Mouse (Mus musculus): ENCODE measurements at regions not wholly inside any gene's neighbourhood (a gene's known extent, or its start where the extent isn't known, plus 50 kb on each side); places are given as distances from the start of the nearest gene placed in this dataset.

GRCm38 (mm10) chr4:134998928-134999658 lies 68.4 kb downstream of the Syf2 start:
- no peaks in the 10 kb centered on the region; the same call in 1 of the 2 replicates for H3K4me1 ChIP-seq (ENCODE audit: control insufficient read depth, insufficient read depth, low read length)
- TF ChIP-seq CTCF (IDR thresholded peaks at IDR 0.05; ENCODE audit: control insufficient read depth, insufficient read depth, low read length), result no peak
- TF ChIP-seq POLR2A (IDR thresholded peaks at IDR 0.05; ENCODE audit: borderline replicate concordance, control insufficient read depth, low read depth, low read length), result no peak
- WGBS, result 29% methylated on average over 12 of the region's 12 CpGs
- no peak overlapping the region for H3K4me3 ChIP-seq (replicated peaks; ENCODE audit: control insufficient read depth, low read depth, low read length)
- no peak overlapping the region for H3K27ac ChIP-seq (ENCODE audit: control insufficient read depth, insufficient read depth, low read depth, low read length, poor library complexity)

- 24% methylated on average over 16 of the region's 16 CpGs for WGBS
- no peaks in the 10 kb centered on the region; the same call in 1 of the 2 replicates for H3K4me1 ChIP-seq (ENCODE audit: control insufficient read depth, insufficient read depth, low read length)
- H3K27ac ChIP-seq (ENCODE audit: control insufficient read depth, insufficient read depth, low read depth, low read length, poor library complexity), result no peak overlapping the region
- H3K4me3 ChIP-seq (replicated peaks; ENCODE audit: control insufficient read depth, low read depth, low read length), result no peak overlapping the region
- TF ChIP-seq POLR2A (IDR thresholded peaks at IDR 0.05; ENCODE audit: borderline replicate concordance, control insufficient read depth, low read depth, low read length), result no peak
- TF ChIP-seq CTCF (IDR thresholded peaks at IDR 0.05; ENCODE audit: control insufficient read depth, insufficient read depth, low read length), result no peak
These were observed 71.6 kb downstream of the Syf2 start for GRCm38 (mm10) chr4:135002091-135002925.

- Histone ChIP-seq H3K27ac (ENCODE audit: control insufficient read depth, insufficient read depth, low read depth, low read length, poor library complexity) (no peak overlapping the region), H3K4me1 (ENCODE audit: control insufficient read depth, insufficient read depth, low read length) (no peaks in the 10 kb centered on the region), H3K4me3 (replicated peaks; ENCODE audit: control insufficient read depth, low read depth, low read length) (no peak overlapping the region)
- TF ChIP-seq POLR2A (IDR thresholded peaks at IDR 0.05; ENCODE audit: borderline replicate concordance, control insufficient read depth, low read depth, low read length) (no peak), CTCF (IDR thresholded peaks at IDR 0.05; ENCODE audit: control insufficient read depth, insufficient read depth, low read length) (peak; percentile 17; the same call in 1 of the 2 replicates)
- WGBS, result 73% methylated on average over 6 of the region's 6 CpGs
These were observed 80.7 kb downstream of the Syf2 start for GRCm38 (mm10) chr4:135011365-135011764.

GRCm38 (mm10) chr4:135012945-135013344 lies 82.2 kb downstream of the Syf2 start:
- TF ChIP-seq CTCF (IDR thresholded peaks at IDR 0.05; ENCODE audit: control insufficient read depth, insufficient read depth, low read length) (no peak), POLR2A (IDR thresholded peaks at IDR 0.05; ENCODE audit: borderline replicate concordance, control insufficient read depth, low read depth, low read length) (no peak)

GRCm38 (mm10) chr4:135013932-135014331 lies 83.2 kb downstream of the Syf2 start:
- no peak overlapping the region for H3K4me3 ChIP-seq (replicated peaks; ENCODE audit: control insufficient read depth, low read depth, low read length)
- no peaks in the 10 kb centered on the region; the same call in 1 of the 2 replicates for H3K4me1 ChIP-seq (ENCODE audit: control insufficient read depth, insufficient read depth, low read length)
- TF ChIP-seq POLR2A (IDR thresholded peaks at IDR 0.05; ENCODE audit: borderline replicate concordance, control insufficient read depth, low read depth, low read length) (no peak), CTCF (IDR thresholded peaks at IDR 0.05; ENCODE audit: control insufficient read depth, insufficient read depth, low read length) (peak; percentile 48)
- H3K27ac ChIP-seq (ENCODE audit: control insufficient read depth, insufficient read depth, low read depth, low read length, poor library complexity), result no peak overlapping the region
- 66% methylated on average over 2 of the region's 2 CpGs for WGBS

More at GRCm38 (mm10) chr4:135012945-135013344, 82.2 kb downstream of the Syf2 start:
- WGBS, result 74% methylated on average over 4 of the region's 4 CpGs
- no peak overlapping the region for H3K27ac ChIP-seq (ENCODE audit: control insufficient read depth, insufficient read depth, low read depth, low read length, poor library complexity)
- H3K4me1 ChIP-seq (ENCODE audit: control insufficient read depth, insufficient read depth, low read length), result no peaks in the 10 kb centered on the region
- H3K4me3 ChIP-seq (replicated peaks; ENCODE audit: control insufficient read depth, low read depth, low read length), result no peak overlapping the region

GRCm38 (mm10) chr4:135018018-135018417 lies 87.3 kb downstream of the Syf2 start:
- TF ChIP-seq CTCF (IDR thresholded peaks at IDR 0.05; ENCODE audit: control insufficient read depth, insufficient read depth, low read length), result peak; percentile 94
- no peak for TF ChIP-seq POLR2A (IDR thresholded peaks at IDR 0.05; ENCODE audit: borderline replicate concordance, control insufficient read depth, low read depth, low read length)
- whole genome bisulfite sequencing, result 2% methylated on average over 8 of the region's 8 CpGs
- H3K27ac ChIP-seq (ENCODE audit: control insufficient read depth, insufficient read depth, low read depth, low read length, poor library complexity), result no peak overlapping the region
- H3K4me3 ChIP-seq (replicated peaks; ENCODE audit: control insufficient read depth, low read depth, low read length), result no peak overlapping the region
- no peaks in the 10 kb centered on the region; the same call in 1 of the 2 replicates for H3K4me1 ChIP-seq (ENCODE audit: control insufficient read depth, insufficient read depth, low read length)

GRCm38 (mm10) chr4:135019120-135019519 lies 88.4 kb downstream of the Syf2 start:
- 58% methylated on average over 2 of the region's 2 CpGs for WGBS
- no peak overlapping the region for H3K4me3 ChIP-seq (replicated peaks; ENCODE audit: control insufficient read depth, low read depth, low read length)
- TF ChIP-seq POLR2A (IDR thresholded peaks at IDR 0.05; ENCODE audit: borderline replicate concordance, control insufficient read depth, low read depth, low read length) (no peak), CTCF (IDR thresholded peaks at IDR 0.05; ENCODE audit: control insufficient read depth, insufficient read depth, low read length) (no peak)
- no peaks in the 10 kb centered on the region; the same call in 1 of the 2 replicates for H3K4me1 ChIP-seq (ENCODE audit: control insufficient read depth, insufficient read depth, low read length)
- H3K27ac ChIP-seq (ENCODE audit: control insufficient read depth, insufficient read depth, low read depth, low read length, poor library complexity), result no peak overlapping the region
